Comparison of ENCODE assay signal across 10 mouse cellular contexts in the genomic region with DNA sequence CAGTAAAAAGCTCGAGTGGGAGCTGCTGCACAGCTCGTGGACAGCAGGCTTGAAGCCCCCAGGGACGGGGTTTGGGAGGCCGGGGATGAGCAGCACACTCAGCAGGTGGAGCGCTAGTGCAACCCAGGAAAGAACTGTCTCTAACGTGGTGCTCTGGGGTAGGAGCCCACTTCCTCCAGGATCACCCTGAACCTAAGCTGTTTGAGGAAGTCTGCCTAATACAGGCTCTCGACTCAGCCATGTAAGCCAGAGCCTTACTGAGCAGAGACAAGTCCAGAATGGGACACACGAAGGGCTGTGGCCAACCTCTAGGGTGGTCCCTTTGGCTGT. TPM values are rescaled to one million over a fixed set of nuclear protein-coding genes. Genes with fewer than 3 reads are reported as not detected.
DNase-seq lines count a peak whose midpoint lies in the region; ATAC-seq and TF ChIP-seq lines count a peak whose summit lies in the region.
"Had no signal": no experiment of that assay in that cellular context is flagged by ENCODE, and none has a peak within 500 bp of the region (broad histone marks: within the 10 kb centered on the region; RNA-seq: fewer than 3 reads in every experiment).

No protein-coding gene starts in this region.

- no peak for TF ChIP-seq EP300 in stomach, postnatal 0 days (optimal IDR thresholded peaks at IDR 0.05)

- ATAC-seq in forebrain, embryonic 11.5 days (replicated peaks; ENCODE audit: low FRiP score), result no peak; the same call in 1 of the 2 replicates
- no peak for ATAC-seq in lung, embryonic 15.5 days (ENCODE audit: borderline replicate concordance, extremely low read depth, low FRiP score, low TSS enrichment)
- ATAC-seq in liver, embryonic 16.5 days (ENCODE audit: low read depth), result no peak
- ATAC-seq in stomach, postnatal 0 days (ENCODE audit: low FRiP score, low TSS enrichment), result no peak; the same call in 1 of the 2 replicates

- no peak for DNase-seq in forebrain, embryonic 10.5 days (ENCODE audit: extremely low spot score, low spot score)
- DNase-seq in forebrain, embryonic 11.5 days (ENCODE audit: low spot score), result no peak
- no peak for DNase-seq in lung, postnatal 14 days
- DNase-seq in stomach, postnatal 0 days (ENCODE audit: low spot score), result no peak
- no peak for DNase-seq in frontal cortex, adult 2 months (ENCODE audit: extremely low spot score in 1 of 2, low spot score in 1 of 2)
- DNase-seq in left cerebral cortex, postnatal 10 days (ENCODE audit: extremely low spot score in 1 of 2, low spot score in 2 of 2), result no peak

- no peak for TF ChIP-seq CTCF in stomach, postnatal 0 days (IDR thresholded peaks at IDR 0.05; ENCODE audit: low read depth)

- no peak overlapping the region for H3K4me2 ChIP-seq in forebrain, embryonic 11.5 days (ENCODE audit: low read depth, low read length, severe bottlenecking)
- H3K4me2 ChIP-seq in lung, embryonic 15.5 days, result no peak overlapping the region
- H3K4me2 ChIP-seq in liver, embryonic 16.5 days (ENCODE audit: low read depth, low read length), result no peak overlapping the region
- H3K4me2 ChIP-seq in stomach, postnatal 0 days (replicated peaks; ENCODE audit: low read depth), result no peak overlapping the region

- no peaks in the 10 kb centered on the region for H3K9me3 ChIP-seq in forebrain, embryonic 10.5 days
- H3K9me3 ChIP-seq in forebrain, embryonic 11.5 days (ENCODE audit: control insufficient read depth, low read length), result no peaks in the 10 kb centered on the region
- H3K9me3 ChIP-seq in lung, embryonic 15.5 days, result no peaks in the 10 kb centered on the region
- no peaks in the 10 kb centered on the region for H3K9me3 ChIP-seq in liver, embryonic 16.5 days (replicated peaks; ENCODE audit: control insufficient read depth, low read length)
- no peaks in the 10 kb centered on the region for H3K9me3 ChIP-seq in stomach, postnatal 0 days (ENCODE audit: control insufficient read depth, low read length)

- H3K27ac ChIP-seq in forebrain, embryonic 10.5 days, result peak overlapping the region; percentile 75
- H3K27ac ChIP-seq in forebrain, embryonic 11.5 days (ENCODE audit: low read depth, low read length), result no peak overlapping the region
- peak overlapping the region; percentile 84 for H3K27ac ChIP-seq in lung, embryonic 15.5 days
- H3K27ac ChIP-seq in liver, embryonic 16.5 days (ENCODE audit: low read length), result peak overlapping the region; percentile 47
- peak overlapping the region; percentile 74 for H3K27ac ChIP-seq in stomach, postnatal 0 days (replicated peaks)

- H3K4me1 ChIP-seq in forebrain, embryonic 10.5 days, result peaks cover 29% of the 10 kb centered on the region
- H3K4me1 ChIP-seq in forebrain, embryonic 11.5 days (replicated peaks; ENCODE audit: control insufficient read depth, insufficient read depth, low read length), result peaks cover 7% of the 10 kb centered on the region
- peaks cover 27% of the 10 kb centered on the region for H3K4me1 ChIP-seq in lung, embryonic 15.5 days
- peaks cover 15% of the 10 kb centered on the region for H3K4me1 ChIP-seq in liver, embryonic 16.5 days (ENCODE audit: control insufficient read depth, low read depth, low read length)
- peaks cover 14% of the 10 kb centered on the region for H3K4me1 ChIP-seq in stomach, postnatal 0 days (replicated peaks; ENCODE audit: control insufficient read depth, insufficient read depth)

- no peak overlapping the region for H3K9ac ChIP-seq in forebrain, embryonic 11.5 days (ENCODE audit: low read length)
- no peak overlapping the region for H3K9ac ChIP-seq in lung, embryonic 15.5 days
- no peak overlapping the region for H3K9ac ChIP-seq in liver, embryonic 16.5 days (ENCODE audit: low read depth, low read length)
- no peak overlapping the region for H3K9ac ChIP-seq in stomach, postnatal 0 days (ENCODE audit: low read length)

- no peak overlapping the region for H3K4me3 ChIP-seq in forebrain, embryonic 10.5 days
- H3K4me3 ChIP-seq in forebrain, embryonic 11.5 days (ENCODE audit: low read depth, low read length), result no peak overlapping the region
- no peak overlapping the region for H3K4me3 ChIP-seq in lung, embryonic 15.5 days
- no peak overlapping the region for H3K4me3 ChIP-seq in liver, embryonic 16.5 days (ENCODE audit: low read depth, low read length)
- H3K4me3 ChIP-seq in stomach, postnatal 0 days (ENCODE audit: low read depth, low read length), result no peak overlapping the region

- 59% methylated on average over 8 of the region's 8 CpGs for WGBS in forebrain, embryonic 10.5 days
- WGBS in forebrain, embryonic 11.5 days, result 54% methylated on average over 8 of the region's 8 CpGs
- 37% methylated on average over 8 of the region's 8 CpGs for WGBS in lung, embryonic 15.5 days
- WGBS in liver, embryonic 16.5 days (ENCODE audit: insufficient replicate concordance), result 23% methylated on average over 8 of the region's 8 CpGs
- WGBS in stomach, postnatal 0 days, result 43% methylated on average over 8 of the region's 8 CpGs

- peaks cover 19% of the 10 kb centered on the region for H3K27me3 ChIP-seq in forebrain, embryonic 10.5 days (ENCODE audit: poor library complexity, severe bottlenecking)
- no peaks in the 10 kb centered on the region for H3K27me3 ChIP-seq in forebrain, embryonic 11.5 days (ENCODE audit: control insufficient read depth, insufficient read depth, low read length)
- H3K27me3 ChIP-seq in lung, embryonic 15.5 days, result 0 out of 2 replicates have a peak, but pooled peaks cover 2% of the 10 kb centered on the region
- H3K27me3 ChIP-seq in liver, embryonic 16.5 days (ENCODE audit: control insufficient read depth, insufficient read depth, low read depth, low read length), result no peaks in the 10 kb centered on the region
- no peaks in the 10 kb centered on the region for H3K27me3 ChIP-seq in stomach, postnatal 0 days (ENCODE audit: control insufficient read depth, insufficient read depth, low read length)

- intact Hi-C loops in left cerebral cortex, postnatal 10 days (cut with DNase I), result no loop called here

- H3K36me3 ChIP-seq in forebrain, embryonic 10.5 days (replicated peaks), result peaks cover 25% of the 10 kb centered on the region
- H3K36me3 ChIP-seq in forebrain, embryonic 11.5 days (ENCODE audit: control insufficient read depth, insufficient read depth, low read length), result peaks cover 8% of the 10 kb centered on the region; the same call in 1 of the 2 replicates
- peaks cover 17% of the 10 kb centered on the region for H3K36me3 ChIP-seq in lung, embryonic 15.5 days
- no peaks in the 10 kb centered on the region for H3K36me3 ChIP-seq in liver, embryonic 16.5 days (ENCODE audit: control insufficient read depth, insufficient read depth)
- H3K36me3 ChIP-seq in stomach, postnatal 0 days (ENCODE audit: control insufficient read depth, insufficient read depth, low read length), result peaks cover 1% of the 10 kb centered on the region

RNA-seq across cellular contexts. Expression of gene Gcgr, which starts 8.4 kb away (rescaled TPM):
- polyA plus RNA-seq in forebrain, embryonic 10.5 days (2016; fragmentation: Nextera tagmentation; extraction: Ambion mirVana), result 0.07 and 0.16 TPM in 2 replicates
- 0.35 TPM in 1 of 2 replicates, not detected in the other for polyA plus RNA-seq in forebrain, embryonic 11.5 days (2014; fragmentation: Nextera tagmentation; extraction: Ambion mirVana)
- polyA plus RNA-seq in lung, embryonic 15.5 days (2015; fragmentation: Nextera tagmentation; extraction: Ambion mirVana), result 0.91 and 1.1 TPM in 2 replicates
- 18.7 and 20.7 TPM in 2 replicates for polyA plus RNA-seq in liver, embryonic 16.5 days (2015; fragmentation: Nextera tagmentation; extraction: Ambion mirVana)
- 3.5 and 5.8 TPM in 2 replicates for polyA plus RNA-seq in stomach, postnatal 0 days (2015; fragmentation: Nextera tagmentation; extraction: Ambion mirVana)
- 0.42 and 0.54 TPM in 2 replicates for polyA plus RNA-seq in frontal cortex, adult 2 months (2012; rRNA removed)
- total RNA-seq in left cerebral cortex, postnatal 10 days (2021), result under 1 TPM in 1 of 2 experiments, not detected in 1; 0.26 TPM

RNA-seq across cellular contexts. Expression of gene Mcrip1, which starts 10.6 kb away (rescaled TPM):
- 205 and 212 TPM in 2 replicates for polyA plus RNA-seq in forebrain, embryonic 10.5 days (2016; fragmentation: Nextera tagmentation; extraction: Ambion mirVana)
- polyA plus RNA-seq in forebrain, embryonic 11.5 days (2014; fragmentation: Nextera tagmentation; extraction: Ambion mirVana), result 213 and 247 TPM in 2 replicates
- 205 and 209 TPM in 2 replicates for polyA plus RNA-seq in lung, embryonic 15.5 days (2015; fragmentation: Nextera tagmentation; extraction: Ambion mirVana)
- 38.5 and 39.1 TPM in 2 replicates for polyA plus RNA-seq in liver, embryonic 16.5 days (2015; fragmentation: Nextera tagmentation; extraction: Ambion mirVana)
- 113 and 115 TPM in 2 replicates for polyA plus RNA-seq in stomach, postnatal 0 days (2015; fragmentation: Nextera tagmentation; extraction: Ambion mirVana)
- 153 and 174 TPM in 2 replicates for polyA plus RNA-seq in frontal cortex, adult 2 months (2012; rRNA removed)
- total RNA-seq in left cerebral cortex, postnatal 10 days (2021), result 100 to 1,000 TPM; 103 to 110 TPM

RNA-seq across cellular contexts. Expression of gene Ppp1r27, which starts 12.0 kb away (rescaled TPM):
- not detected in 2 replicates for polyA plus RNA-seq in forebrain, embryonic 10.5 days (2016; fragmentation: Nextera tagmentation; extraction: Ambion mirVana)
- polyA plus RNA-seq in forebrain, embryonic 11.5 days (2014; fragmentation: Nextera tagmentation; extraction: Ambion mirVana), result not detected in 2 replicates
- polyA plus RNA-seq in lung, embryonic 15.5 days (2015; fragmentation: Nextera tagmentation; extraction: Ambion mirVana), result 0.65 and 1.7 TPM in 2 replicates
- 0.20 and 1.2 TPM in 2 replicates for polyA plus RNA-seq in liver, embryonic 16.5 days (2015; fragmentation: Nextera tagmentation; extraction: Ambion mirVana)
- polyA plus RNA-seq in stomach, postnatal 0 days (2015; fragmentation: Nextera tagmentation; extraction: Ambion mirVana), result not detected in 2 replicates
- polyA plus RNA-seq in frontal cortex, adult 2 months (2012; rRNA removed), result not detected in 2 replicates
- total RNA-seq in left cerebral cortex, postnatal 10 days (2021), result not detected
- total RNA-seq: left cerebral cortex, adult 8-10 months; neutrophil, adult 5-6 weeks had no signal

RNA-seq across cellular contexts. Expression of gene P4hb, which starts 34.1 kb away (rescaled TPM):
- 485 and 533 TPM in 2 replicates for polyA plus RNA-seq in forebrain, embryonic 10.5 days (2016; fragmentation: Nextera tagmentation; extraction: Ambion mirVana)
- polyA plus RNA-seq in forebrain, embryonic 11.5 days (2014; fragmentation: Nextera tagmentation; extraction: Ambion mirVana), result 439 and 476 TPM in 2 replicates
- 847 and 883 TPM in 2 replicates for polyA plus RNA-seq in lung, embryonic 15.5 days (2015; fragmentation: Nextera tagmentation; extraction: Ambion mirVana)
- polyA plus RNA-seq in liver, embryonic 16.5 days (2015; fragmentation: Nextera tagmentation; extraction: Ambion mirVana), result 793 and 897 TPM in 2 replicates
- polyA plus RNA-seq in stomach, postnatal 0 days (2015; fragmentation: Nextera tagmentation; extraction: Ambion mirVana), result 858 and 892 TPM in 2 replicates
- polyA plus RNA-seq in frontal cortex, adult 2 months (2012; rRNA removed), result 103 and 109 TPM in 2 replicates
- 100 to 1,000 TPM; 136 to 138 TPM for total RNA-seq in left cerebral cortex, postnatal 10 days (2021)

RNA-seq across cellular contexts. Expression of gene Arhgdia, which starts 42.5 kb away (rescaled TPM):
- polyA plus RNA-seq in forebrain, embryonic 10.5 days (2016; fragmentation: Nextera tagmentation; extraction: Ambion mirVana), result 744 and 753 TPM in 2 replicates
- 621 and 667 TPM in 2 replicates for polyA plus RNA-seq in forebrain, embryonic 11.5 days (2014; fragmentation: Nextera tagmentation; extraction: Ambion mirVana)
- 697 and 699 TPM in 2 replicates for polyA plus RNA-seq in lung, embryonic 15.5 days (2015; fragmentation: Nextera tagmentation; extraction: Ambion mirVana)
- polyA plus RNA-seq in liver, embryonic 16.5 days (2015; fragmentation: Nextera tagmentation; extraction: Ambion mirVana), result 201 and 205 TPM in 2 replicates
- 352 and 362 TPM in 2 replicates for polyA plus RNA-seq in stomach, postnatal 0 days (2015; fragmentation: Nextera tagmentation; extraction: Ambion mirVana)
- polyA plus RNA-seq in frontal cortex, adult 2 months (2012; rRNA removed), result 408 and 428 TPM in 2 replicates
- total RNA-seq in left cerebral cortex, postnatal 10 days (2021), result 100 to 1,000 TPM; 406 to 417 TPM
